Mouse (Mus musculus) lung, adult 18-20 months (tissue): ENCODE results near the gene Jagn1.

ENCODE experiments used
- DNase-seq, 2 experiments: peaks; one replicate each; pipeline ENCODE4 v3.0.0; 2022; ENCODE audit warnings: mixed read lengths in 2 of 2

Jagn1 gene

DNA sequence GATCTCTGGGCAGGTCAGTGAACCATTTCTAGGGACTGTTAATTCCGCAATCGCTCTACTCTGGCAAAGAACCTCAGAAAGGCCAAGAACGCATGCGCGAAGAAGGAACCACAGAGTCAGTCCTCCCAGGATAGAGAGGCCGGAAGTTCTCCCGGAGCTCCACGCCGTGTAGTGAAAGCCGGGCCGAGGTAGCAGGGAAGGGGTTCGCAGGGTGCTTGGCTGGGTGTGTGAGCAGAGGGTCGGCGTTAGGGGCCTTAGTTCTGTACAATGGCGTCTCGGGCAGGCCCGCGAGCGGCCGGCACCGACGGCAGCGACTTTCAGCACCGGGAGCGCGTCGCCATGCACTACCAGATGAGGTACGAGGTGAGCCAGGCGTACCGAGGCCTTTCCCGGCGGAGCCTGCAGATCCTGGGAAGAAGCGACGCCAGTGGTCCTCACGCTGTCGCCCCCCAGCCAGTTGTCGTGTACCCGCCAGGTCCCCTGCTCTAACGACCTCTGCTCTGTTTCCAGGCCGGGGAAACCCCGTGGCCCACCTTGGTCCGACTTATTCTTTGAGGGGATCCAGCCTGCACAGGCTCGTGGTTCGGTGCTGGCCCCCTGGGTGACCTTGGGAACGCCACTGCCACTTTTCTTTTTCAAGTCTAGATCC, at the start of gene Jagn1:
Jagn1 (plus strand) TSS at position 128 of the 649 bp plus-strand sequence.
- DNase-seq: peak; percentile 92 to 95

DNA sequence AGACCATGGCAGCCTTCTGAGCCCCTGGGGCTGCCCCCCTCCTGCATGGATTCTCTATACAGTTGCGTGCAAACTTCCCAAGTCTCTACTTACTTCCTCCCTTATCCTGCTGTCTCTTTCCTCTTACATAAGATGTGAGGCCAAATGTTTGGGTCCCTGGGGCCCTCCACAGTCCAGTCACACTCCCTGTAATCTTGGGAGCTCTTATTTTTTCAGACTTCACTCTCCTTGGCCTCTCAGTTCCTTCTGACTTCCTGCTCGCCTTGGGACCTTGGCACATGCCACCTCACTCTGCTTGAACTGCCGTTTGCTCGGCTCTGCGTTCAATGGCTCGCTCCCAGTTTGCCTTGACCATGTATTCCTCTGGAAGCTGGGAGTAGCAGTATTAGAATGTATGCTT, 48.4 kb upstream of the Jagn1 start:
- no peak for DNase-seq

DNA sequence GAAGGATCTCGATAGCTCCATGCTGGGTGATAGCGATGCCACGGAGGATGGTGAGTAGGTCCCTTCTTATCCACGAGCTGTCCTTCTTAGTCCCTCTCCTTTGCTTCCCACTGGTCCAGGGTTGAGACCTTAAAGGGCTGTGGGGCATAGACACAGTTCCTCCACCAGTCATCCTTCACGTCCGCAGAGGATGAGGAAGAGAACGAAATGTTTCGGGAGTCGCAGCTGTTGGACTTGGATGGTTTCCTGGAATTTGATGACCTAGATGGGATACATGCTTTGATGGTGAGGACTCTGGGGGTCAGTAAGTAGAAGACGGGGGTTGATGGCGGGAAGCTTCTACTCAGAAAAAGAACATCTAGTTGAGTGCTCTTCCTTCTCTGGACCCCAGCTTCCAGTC, 47.6 kb upstream of the Jagn1 start:
- DNase-seq: no peak

DNA sequence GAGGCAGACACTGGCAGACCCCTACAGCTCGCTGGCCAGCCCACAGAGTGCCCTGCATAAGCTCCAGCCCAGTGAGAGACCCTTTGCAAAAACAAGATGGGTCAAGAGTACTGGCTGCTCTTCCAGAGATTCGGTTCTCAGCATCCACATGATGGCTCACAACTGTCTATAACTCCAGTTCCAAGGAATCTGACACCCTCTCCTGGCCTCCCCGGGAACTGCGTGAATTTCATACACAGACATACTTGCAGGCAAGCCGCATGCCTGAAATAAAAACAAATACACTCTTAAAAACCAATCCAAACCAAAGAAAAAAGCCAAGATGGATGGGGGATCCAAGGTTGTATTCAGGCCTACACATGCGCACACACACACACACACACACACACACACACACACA, 46.9 kb upstream of the Jagn1 start:
- no peak for DNase-seq

DNA sequence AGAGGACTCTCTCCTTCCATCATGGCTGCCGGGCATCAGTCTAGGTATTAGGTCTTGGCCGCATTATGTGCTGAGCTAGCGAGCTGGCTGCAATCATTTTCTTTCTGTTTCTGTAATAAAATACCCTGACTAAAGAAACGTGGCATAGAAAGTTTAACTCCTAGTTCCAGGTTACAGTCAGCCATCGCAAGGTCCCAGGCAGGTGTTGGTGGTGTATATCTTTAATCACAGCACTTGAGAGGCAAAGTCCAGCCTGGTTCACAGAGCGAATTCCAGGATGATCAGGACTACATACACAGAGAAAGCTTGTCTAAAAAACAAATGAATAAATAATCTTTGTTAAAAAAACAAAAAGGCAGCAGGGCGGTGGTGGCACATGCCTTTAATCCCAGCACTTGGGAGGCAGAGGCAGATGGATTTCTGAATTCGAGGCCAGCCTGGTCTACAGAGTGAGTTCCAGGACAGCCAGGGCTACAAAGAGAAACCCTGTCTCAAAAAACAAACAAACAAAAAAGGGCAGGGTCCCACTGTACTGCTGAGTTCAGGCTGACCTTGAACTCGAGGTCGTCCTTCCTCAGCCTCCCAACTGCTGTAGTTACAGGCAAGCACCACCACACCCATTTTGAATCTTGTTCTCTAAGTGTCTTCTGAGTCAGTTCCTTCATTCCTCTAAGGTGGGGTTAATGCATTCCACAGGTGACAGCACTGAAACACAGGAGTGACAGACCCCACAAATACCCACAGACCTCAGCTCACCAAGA, 45.9 kb upstream of the Jagn1 start:
- no peak for DNase-seq

DNA sequence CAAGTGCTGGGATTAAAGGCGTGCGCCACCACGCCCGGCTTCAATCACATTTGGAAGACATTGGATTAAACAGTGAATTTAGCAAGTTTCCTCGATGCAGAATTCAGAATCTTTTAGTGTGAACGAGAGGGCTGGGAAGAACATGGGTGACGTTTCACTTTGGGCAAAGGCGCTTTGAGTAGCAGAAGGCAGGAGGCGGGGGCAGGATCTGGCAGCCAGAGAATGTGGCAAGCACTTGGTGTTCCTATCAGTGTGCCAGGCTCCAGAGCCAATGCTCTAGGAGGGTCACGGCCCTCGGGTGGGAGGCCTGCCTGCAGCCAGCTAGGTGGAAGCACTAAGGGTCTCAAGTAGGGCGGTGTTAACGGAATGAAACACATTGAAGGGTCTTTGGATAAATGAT, 40.3 kb upstream of the Jagn1 start:
- DNase-seq: no peak

DNA sequence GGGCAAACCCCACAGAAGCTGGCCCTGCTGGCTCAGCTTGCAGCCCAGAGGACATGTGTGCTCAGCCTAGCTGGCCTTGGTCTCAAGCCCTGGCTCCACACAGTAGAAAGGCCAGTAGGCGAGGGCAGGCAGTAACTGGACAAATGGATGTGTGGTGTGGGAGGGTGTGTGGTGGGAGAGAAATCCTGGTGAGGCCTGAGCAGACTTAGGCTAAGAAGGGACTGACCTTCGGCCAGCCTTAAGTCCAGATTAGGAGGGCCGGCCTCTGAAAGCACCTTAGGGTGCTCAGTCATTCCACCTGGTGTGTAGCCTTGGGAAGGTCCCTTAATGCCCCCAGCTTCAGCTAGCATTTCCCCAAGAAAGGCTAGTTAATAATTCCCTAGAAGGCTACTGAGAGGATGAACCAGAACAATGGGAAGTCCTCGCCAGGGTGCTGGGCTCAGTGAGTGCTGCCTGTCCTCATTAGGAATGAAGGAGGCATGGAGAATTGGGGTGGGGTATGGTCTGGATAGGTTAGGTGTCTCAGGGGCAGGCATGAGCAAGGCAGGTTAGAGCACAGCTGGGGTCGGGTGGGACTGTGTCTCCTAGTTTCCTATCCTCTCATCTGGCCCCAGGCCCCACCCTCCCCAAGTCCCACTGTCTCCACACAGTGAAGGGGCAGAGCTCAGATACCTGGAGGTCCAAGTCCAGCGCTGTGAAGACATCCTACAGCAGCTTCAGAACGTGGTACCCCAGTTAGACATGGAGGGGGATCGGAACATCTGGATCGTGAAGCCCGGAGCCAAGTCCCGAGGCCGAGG, 37.5 kb upstream of the Jagn1 start:
- no peak for DNase-seq

DNA sequence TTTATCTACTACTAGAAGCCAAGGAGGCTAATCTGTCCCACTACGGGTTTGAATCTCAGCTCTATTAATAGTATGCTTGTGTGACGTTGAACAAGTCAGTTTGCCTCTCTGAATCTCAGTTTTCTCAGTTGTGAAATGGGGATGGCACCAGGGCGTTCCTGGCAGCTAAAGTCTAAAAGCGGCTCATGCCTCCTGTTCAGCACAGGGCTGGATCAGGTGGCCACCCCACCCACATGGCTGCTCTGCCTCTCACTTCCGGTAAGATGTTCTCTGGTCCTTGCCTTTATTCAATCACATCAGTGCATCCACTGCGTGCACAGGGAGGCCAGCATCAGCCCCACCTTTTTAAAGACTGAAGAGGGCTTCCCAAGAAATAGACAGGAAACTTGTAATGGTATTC, 36.9 kb upstream of the Jagn1 start:
- no peak for DNase-seq

DNA sequence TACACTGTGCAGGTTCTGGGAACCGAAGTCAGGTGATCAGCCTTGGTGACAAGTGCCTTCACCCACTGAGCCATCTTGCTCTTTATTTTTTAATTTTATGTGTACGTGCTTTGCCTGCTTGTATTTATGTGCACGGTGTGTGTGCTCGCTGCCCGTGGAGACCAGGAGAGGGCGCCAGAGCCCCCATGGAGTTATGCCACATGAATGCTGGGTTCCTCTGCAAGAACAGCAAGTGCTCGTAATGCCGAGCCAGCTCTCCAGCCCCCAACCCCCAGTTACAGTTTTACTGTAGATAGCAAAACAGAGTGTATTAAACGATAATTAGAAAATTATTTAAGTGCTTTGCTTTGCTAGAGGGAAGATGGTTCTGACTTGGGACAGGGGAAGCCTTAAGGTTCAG, 35.7 kb upstream of the Jagn1 start:
- DNase-seq: no peak

DNA sequence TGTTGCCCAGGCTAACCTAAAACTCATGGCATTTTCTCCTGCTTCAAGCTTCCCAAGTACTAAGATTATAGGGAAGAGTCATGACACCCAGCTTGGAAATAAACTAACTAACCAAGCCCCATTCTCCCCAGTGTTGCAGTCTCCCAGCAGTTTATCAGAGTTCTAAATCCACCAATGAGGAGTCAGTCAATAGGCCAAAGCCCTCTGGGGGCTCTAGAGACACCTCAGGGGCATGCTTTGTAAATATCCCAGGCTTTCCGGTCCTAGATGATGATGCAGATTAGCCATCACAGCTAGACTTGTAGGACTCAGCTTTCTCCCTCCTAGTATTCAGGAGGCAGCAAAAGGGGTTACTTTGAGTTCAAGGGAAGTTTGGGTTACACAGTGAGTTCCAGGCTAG, 32.4 kb upstream of the Jagn1 start:
- no peak for DNase-seq

DNA sequence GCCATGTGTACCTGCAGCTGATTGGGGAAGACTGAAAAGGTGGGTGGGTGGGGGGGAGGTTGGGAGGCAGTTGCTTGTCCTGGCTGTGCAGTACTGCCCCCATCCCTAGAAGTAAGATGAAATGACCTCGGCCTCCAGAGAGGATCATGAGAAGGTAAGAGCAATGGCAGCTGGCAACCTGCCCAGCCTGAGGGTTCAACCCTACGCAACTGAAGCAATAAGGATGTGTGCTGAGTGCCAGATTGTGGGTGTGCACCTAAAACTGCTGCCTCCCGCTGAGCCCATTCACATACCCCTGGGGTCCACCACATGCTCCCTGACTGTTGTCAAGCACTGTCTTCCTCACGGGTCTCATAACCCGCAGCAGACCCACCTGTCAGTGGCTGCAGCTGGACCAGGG, 26.0 kb upstream of the Jagn1 start:
- DNase-seq: no peak

DNA sequence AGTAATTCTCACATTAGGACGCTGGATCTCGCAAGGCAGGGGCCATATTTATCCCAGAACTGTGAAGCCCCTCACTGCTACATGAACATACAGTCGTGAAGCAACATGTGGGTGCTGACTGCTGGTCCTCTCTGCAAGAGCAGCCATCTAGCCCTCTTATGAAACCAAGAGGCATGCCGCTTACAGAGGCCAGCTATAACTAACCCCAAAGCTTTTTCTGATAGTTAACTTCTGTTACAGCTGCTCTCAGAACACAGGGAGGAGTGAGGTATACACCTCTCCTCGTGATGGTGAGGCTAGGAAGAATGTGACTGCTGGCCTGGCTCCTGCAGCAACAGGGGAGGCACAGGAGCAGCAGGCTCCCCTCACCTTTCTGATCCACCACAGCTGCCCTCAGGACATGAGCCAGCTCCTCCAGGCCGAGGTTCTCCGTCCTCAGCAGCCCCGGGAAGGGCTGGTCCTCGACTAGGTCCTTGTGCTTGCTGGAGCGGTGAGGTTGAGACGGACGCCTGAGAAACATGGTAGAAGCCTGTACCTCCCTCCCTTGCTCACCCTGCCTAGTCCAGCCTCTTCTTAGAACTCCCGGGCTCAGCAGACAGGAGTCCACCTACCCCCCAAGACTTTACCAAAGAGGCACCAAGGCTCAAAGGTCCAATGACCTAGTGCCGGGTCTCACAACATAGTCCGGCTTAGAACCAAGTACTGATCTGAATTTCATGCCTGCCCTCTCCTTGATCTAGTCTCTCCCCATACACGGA, 23.7 kb upstream of the Jagn1 start:
- no peak for DNase-seq

DNA sequence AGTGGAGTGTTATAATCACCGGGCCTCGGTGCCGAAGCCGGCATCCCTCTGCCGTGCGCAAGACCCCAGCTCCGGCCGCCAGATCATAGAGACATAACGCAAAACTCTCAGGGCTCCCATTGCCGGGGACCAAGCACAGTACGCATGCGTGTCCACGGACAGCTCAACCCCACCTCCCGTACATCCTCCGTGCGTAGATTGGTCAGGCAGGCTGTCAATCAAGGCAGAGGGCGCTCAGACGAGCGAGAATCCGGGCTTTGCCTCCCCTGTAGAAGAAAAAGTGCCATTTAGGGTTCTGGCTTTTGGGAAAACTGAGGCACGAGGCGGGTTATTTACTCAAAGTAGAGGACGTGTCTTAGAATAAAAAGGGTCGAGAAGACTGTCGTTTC, 23.2 kb upstream of the Jagn1 start, which contains the start of gene Rpusd3:
Rpusd3 (minus strand) TSS at position 142 of the 389 bp plus-strand sequence.
- peak; percentile 98 to 99 for DNase-seq

DNA sequence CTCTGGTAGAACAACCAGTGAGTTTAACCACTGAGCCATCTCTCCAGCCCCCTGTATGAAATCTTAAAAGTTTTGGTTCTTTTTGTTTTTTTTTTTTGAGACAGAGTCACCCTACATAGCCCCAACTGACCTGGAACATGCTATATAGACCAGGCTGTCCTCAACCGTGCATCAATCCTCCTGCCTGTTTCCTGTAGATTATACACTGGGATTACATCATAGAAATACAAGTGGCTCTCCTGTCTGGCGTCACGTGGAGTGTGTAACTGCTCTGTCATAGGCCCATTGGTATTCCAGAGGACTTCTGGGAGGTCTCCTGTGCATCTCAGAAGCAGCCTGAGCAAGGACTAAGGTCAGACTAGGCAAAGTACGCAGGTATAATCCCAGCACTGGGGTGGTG, 19.4 kb upstream of the Jagn1 start:
- no peak for DNase-seq

DNA sequence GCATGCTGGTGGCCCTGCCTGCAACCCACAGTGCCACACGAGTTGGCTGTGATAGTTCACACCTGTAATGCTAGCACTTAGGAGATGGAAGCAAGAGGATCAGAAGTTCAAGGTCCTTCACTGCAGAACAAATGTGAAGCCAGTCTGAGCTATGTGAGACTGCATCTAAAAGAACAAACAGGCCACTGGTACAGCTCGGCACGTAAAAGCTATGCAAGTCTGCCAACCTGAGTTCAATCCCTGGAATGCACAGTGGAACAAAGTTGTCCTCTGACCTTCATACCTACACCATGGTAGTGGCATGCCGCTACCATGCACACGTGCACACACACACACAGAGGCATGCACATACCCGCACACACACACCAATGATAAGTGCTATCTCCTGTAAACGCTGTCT, 18.2 kb upstream of the Jagn1 start:
- DNase-seq: no peak

DNA sequence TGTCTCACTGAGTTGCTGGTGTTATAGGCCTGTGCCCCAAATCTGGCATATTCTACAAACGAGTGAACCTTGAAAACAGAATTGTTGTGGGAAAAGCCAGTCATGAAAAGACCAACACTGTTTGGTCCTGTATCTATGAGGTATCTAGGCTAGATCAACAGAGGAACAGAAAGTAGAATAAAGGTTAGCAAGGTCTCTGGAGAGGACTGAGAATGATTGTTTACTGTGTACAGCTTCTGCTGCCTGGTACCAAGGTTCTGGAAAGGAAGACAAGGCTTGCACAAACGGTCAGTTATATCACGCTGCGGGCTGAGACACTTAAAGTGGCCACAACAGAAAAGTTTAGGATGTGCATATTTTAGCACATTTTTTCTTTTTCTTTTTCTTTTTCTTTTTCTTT, 15.7 kb upstream of the Jagn1 start:
- DNase-seq: no peak

DNA sequence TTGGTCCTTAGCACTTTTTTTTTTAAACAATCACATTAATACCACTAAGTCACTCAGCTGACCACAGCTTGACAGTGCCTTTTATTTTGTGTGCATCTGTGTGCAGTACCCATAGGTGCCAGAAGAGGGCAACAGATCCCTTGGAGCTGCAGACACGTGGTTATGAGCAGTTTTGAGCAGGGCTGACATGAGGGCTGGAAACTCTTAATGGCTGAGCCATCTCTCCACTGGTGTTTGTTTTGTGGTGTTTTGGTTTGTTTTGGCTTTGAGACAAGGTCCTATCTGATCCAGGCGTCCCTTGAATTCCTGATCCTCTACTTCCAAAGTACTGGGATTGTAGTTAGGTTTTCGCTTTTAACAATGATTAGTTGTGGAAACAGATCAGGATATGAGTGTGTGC, 15.0 kb upstream of the Jagn1 start:
- DNase-seq: peak in 1 of 2 experiments; percentile 49

DNA sequence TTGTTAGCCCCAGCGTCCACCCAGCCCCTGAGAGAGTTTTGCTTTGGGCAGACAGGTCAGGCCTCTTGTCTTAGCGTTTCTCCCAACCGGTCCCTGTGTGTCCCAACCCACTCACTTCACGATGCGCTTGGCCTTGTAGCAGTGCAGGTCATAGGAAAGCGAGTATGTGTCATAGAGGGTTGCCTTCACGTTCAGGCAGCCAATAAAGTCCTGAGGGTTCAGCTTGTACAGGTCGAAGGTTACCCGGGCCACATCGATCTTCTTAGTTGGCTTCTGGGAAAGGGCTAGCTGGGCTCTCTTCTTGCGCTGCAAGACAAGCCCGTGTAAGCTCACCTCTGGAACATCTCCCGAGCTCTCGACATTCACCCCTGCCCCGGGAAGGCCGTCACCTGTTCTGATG, 14.4 kb upstream of the Jagn1 start:
- no peak for DNase-seq

DNA sequence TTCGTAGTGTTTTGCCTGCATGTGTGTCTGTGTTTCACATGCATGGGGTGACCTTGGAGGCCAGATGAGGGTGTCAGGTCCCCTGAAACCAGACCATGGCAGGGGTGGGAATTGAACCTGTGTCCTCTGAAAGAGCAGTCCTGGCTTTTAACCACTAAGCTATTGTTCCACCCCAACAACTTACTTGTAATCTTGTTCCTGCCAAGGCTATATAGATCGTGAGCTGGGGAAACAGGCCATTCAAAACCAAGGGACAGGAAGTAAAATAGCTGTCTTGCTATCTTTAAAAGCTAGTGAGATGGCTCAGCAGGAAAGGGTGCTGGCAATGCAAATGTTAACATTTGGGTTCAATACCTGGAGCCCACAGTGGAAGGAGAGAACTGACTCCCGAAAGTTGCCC, 12.4 kb upstream of the Jagn1 start:
- no peak for DNase-seq

DNA sequence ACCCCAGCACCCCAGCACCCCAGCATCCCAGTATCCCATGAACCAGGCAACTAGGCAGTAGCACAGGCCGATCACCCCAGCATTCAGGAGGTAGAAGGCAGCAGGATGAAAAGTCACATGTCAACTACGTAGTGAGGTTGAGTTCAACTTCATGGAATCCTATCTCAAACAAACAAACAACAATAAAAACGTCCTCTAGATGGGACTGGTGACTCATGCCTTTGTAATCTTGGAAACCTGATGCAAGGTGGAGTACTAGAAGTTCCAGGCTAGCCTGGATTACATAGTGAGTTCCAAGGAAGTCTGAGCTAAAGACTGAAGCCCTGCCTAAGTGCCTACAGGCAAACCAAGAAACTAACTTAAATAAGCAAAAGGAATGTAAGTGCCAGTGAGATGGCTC, 11.5 kb upstream of the Jagn1 start:
- DNase-seq: no peak

DNA sequence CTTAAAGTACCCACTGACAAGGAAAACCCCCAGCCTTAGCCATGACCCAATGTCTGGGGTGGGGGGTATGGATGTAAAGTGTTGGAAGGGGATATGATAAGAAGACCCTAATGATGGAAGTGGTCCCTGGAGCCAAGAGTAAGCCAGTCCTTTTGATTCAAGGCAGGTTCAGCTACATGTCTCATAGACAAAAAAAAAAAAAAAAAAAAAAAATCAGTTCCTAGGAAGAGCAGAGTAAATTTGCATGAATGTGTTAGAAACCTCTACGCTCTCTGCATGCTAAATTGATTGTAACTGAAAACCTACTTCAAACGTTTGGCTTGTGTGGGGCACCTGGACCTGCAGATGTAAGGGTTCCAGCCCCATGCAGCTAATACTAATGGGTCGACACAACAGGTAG, 10.6 kb upstream of the Jagn1 start:
- DNase-seq: no peak

DNA sequence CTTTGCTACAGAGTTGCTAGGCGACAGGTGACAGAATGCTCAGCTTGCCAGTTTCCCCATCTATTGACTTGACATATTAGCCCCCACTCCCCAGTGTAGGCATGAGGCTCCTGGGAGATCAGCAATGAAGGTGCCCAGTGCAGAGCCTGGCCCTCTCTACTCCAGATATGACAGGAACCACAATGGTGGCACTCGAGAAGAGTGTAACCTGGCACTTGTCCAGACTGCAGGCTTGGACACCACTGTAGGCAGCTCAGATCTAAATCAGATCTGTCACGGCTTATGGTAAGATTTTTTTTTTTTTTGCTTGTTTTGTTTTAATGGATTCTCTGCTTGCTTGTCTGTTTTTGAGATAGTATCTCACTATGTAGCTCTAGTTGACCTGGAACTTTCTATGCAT, 8.7 kb upstream of the Jagn1 start:
- DNase-seq: no peak

DNA sequence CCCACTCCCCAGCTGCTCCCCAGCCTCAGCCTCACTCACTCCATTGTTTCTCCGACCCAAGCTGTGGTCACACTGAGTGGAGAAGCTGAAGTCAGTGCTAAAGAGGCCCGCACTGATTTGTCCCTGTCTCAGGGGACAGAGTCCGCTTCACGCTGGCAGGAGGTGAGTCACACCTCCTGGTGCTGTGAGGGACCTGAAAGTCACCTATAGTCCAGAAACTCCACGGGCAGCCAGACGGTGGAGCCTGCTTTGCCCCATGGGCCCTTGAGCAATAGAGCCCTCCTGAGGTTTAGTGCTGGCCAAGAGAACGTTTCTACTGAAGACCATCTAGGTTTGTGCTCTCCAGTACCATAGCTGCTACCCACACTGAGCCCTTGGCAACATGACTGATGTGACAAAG, 7.7 kb upstream of the Jagn1 start:
- no peak for DNase-seq
